ENCODE assay signal across 8 mouse cellular contexts in genomic region chr4:49844828-49845611, GRCm38 (mm10). TPM values are rescaled to one million over a fixed set of nuclear protein-coding genes. Genes with fewer than 3 reads are reported as not detected.
DNase-seq lines count a peak whose midpoint lies in the region; ATAC-seq lines count a peak whose summit lies in the region.

No protein-coding gene starts in this region.

- H3K27ac ChIP-seq in heart, embryonic 11.5 days (ENCODE audit: low read depth, low read length) = no peak overlapping the region
- H3K27ac ChIP-seq in brown adipose tissue, adult 24 weeks (replicated peaks; ENCODE audit: low read depth, low read length) = no peak overlapping the region
- 0 out of 2 replicates have a peak overlapping the region, but pooled peaks have one; percentile 15 for H3K27ac ChIP-seq in forebrain, embryonic 15.5 days (replicated peaks)
- H3K27ac ChIP-seq in midbrain, embryonic 12.5 days (replicated peaks) = no peak overlapping the region; the same call in 1 of the 2 replicates

- H3K36me3 ChIP-seq in heart, embryonic 11.5 days (ENCODE audit: control insufficient read depth, insufficient read depth, low read length) = no peaks in the 10 kb centered on the region
- no peaks in the 10 kb centered on the region for H3K36me3 ChIP-seq in forebrain, embryonic 15.5 days
- no peaks in the 10 kb centered on the region for H3K36me3 ChIP-seq in midbrain, embryonic 12.5 days

- H3K27me3 ChIP-seq in heart, embryonic 11.5 days (ENCODE audit: control insufficient read depth, insufficient read depth, low read length) = peaks cover 13% of the 10 kb centered on the region
- H3K27me3 ChIP-seq in forebrain, embryonic 15.5 days = peaks cover 19% of the 10 kb centered on the region; the same call in 1 of the 2 replicates
- peaks cover 40% of the 10 kb centered on the region for H3K27me3 ChIP-seq in midbrain, embryonic 12.5 days

- 2% methylated on average over 63 of the region's 63 CpGs for WGBS in heart, embryonic 11.5 days (ENCODE audit: insufficient replicate concordance)
- under 1% methylated on average over 63 of the region's 63 CpGs for whole genome bisulfite sequencing in forebrain, embryonic 15.5 days
- WGBS in midbrain, embryonic 12.5 days = under 1% methylated on average over 62 of the region's 63 CpGs

- peak overlapping the region; percentile 57 for H3K4me3 ChIP-seq in heart, embryonic 11.5 days (ENCODE audit: low read depth, low read length)
- H3K4me3 ChIP-seq in brown adipose tissue, adult 24 weeks (ENCODE audit: insufficient read depth, low read depth, low read length) = peak overlapping the region; percentile 43
- H3K4me3 ChIP-seq in forebrain, embryonic 15.5 days = peak overlapping the region; percentile 73
- H3K4me3 ChIP-seq in midbrain, embryonic 12.5 days = peak overlapping the region; percentile 63

- H3K4me1 ChIP-seq in heart, embryonic 11.5 days (ENCODE audit: control insufficient read depth, insufficient read depth, low read length) = peaks cover 6% of the 10 kb centered on the region
- H3K4me1 ChIP-seq in brown adipose tissue, adult 24 weeks (ENCODE audit: control insufficient read depth, insufficient read depth, insufficient read length, low read length) = no peaks in the 10 kb centered on the region
- peaks cover 19% of the 10 kb centered on the region for H3K4me1 ChIP-seq in forebrain, embryonic 15.5 days
- H3K4me1 ChIP-seq in midbrain, embryonic 12.5 days = peaks cover 16% of the 10 kb centered on the region

- peak; percentile 29; the same call in 1 of the 2 replicates for ATAC-seq in heart, embryonic 11.5 days (replicated peaks; ENCODE audit: insufficient number of reproducible peaks, low FRiP score, low TSS enrichment)
- peak; percentile 74 for ATAC-seq in forebrain, embryonic 15.5 days (replicated peaks)
- peak; percentile 76 for ATAC-seq in midbrain, embryonic 12.5 days (ENCODE audit: low FRiP score, low read depth)

- no peaks in the 10 kb centered on the region for H3K9me3 ChIP-seq in heart, embryonic 11.5 days (replicated peaks; ENCODE audit: control insufficient read depth, low read length)
- no peaks in the 10 kb centered on the region for H3K9me3 ChIP-seq in forebrain, embryonic 15.5 days
- H3K9me3 ChIP-seq in midbrain, embryonic 12.5 days = no peaks in the 10 kb centered on the region

- H3K4me2 ChIP-seq in heart, embryonic 11.5 days = peak overlapping the region; percentile 89
- H3K4me2 ChIP-seq in forebrain, embryonic 15.5 days (replicated peaks) = peak overlapping the region; percentile 100
- peak overlapping the region; percentile 97 for H3K4me2 ChIP-seq in midbrain, embryonic 12.5 days (replicated peaks)

- DNase-seq in heart, adult 11 months = no peak
- DNase-seq in layer of hippocampus, adult 18-20 months (ENCODE audit: low spot score in 2 of 2) = peak; percentile 12 to 31
- peak; percentile 3 for DNase-seq in testis, postnatal 14 days (ENCODE audit: low spot score)
- no peak for DNase-seq in thymus, postnatal 0 days (ENCODE audit: low spot score)

- peak overlapping the region; percentile 23; the same call in 1 of the 2 replicates for H3K9ac ChIP-seq in heart, embryonic 11.5 days (ENCODE audit: low read depth, low read length)
- H3K9ac ChIP-seq in forebrain, embryonic 15.5 days (replicated peaks) = peak overlapping the region; percentile 66
- H3K9ac ChIP-seq in midbrain, embryonic 12.5 days (replicated peaks) = peak overlapping the region; percentile 59

RNA-seq across cellular contexts. Expression of gene Grin3a, which starts 0.5 kb away (rescaled TPM):
- 2.4 TPM in 2 replicates for polyA plus RNA-seq in heart, embryonic 11.5 days (2014; fragmentation: Nextera tagmentation; extraction: Ambion mirVana)
- not detected in 2 replicates for polyA plus RNA-seq in brown adipose tissue, adult 24 weeks (2012; ENCODE audit: insufficient read depth, insufficient read length, missing spikeins)
- polyA plus RNA-seq in forebrain, embryonic 15.5 days (2015; fragmentation: Nextera tagmentation; extraction: Ambion mirVana) = 7.5 and 7.7 TPM in 2 replicates
- total RNA-seq in layer of hippocampus, adult 18-20 months (2021) = 10 to 100 TPM; 31.2 to 31.5 TPM
- polyA plus RNA-seq in midbrain, embryonic 12.5 days (2016; fragmentation: Nextera tagmentation; extraction: Ambion mirVana) = 2.5 and 3.1 TPM in 2 replicates
- 0.04 and 0.10 TPM in 2 replicates for polyA plus RNA-seq in thymus, postnatal 0 days (2015; fragmentation: Nextera tagmentation; extraction: Ambion mirVana)

Comparison
In these comparisons a context has a peak if more than half of its experiments do, and no peak if none do; other contexts are left out.
1. DNase-seq: peak in layer of hippocampus, adult 18-20 months (2 of 2) and testis, postnatal 14 days (single experiment); none in heart, adult 11 months (single experiment) and thymus, postnatal 0 days (single experiment).
2. Peak in every context shown above with its lines, with median percentiles within 50 percentile points of each other: ATAC-seq, H3K4me2 ChIP-seq, H3K4me3 ChIP-seq and H3K9ac ChIP-seq.